Mouse (Mus musculus) midbrain, embryonic 11.5 days (tissue): ENCODE results near the gene Rdh9. TPM values are rescaled to one million over a fixed set of nuclear protein-coding genes. Genes with fewer than 3 reads are reported as not detected.
A peak's percentile ranks its signal among the peaks of the same experiment; 100 is the strongest.

Experiments used
- ATAC-seq: fragments of 200-750 bp; cut with Nextera tagmentation; 2 replicates; pipeline ENCODE4 v1.8.0; 2017; ENCODE audit warnings: moderate TSS enrichment, moderate library complexity; ENCODE audit not compliant: low FRiP score
- DNase-seq: peaks from one replicate; pipeline ENCODE4 v3.0.0; 2015; ENCODE audit warnings: low spot score; ENCODE audit errors: missing footprints
- H3K27ac ChIP-seq: fragments of 300-500 bp; sonication (generic); 2 replicates; pipeline ENCODE4 v1.5.1; 2014; ENCODE audit warnings: low read depth, low read length
- H3K27me3 ChIP-seq: fragments of 300-500 bp; sonication (generic); 2 replicates; pipeline ENCODE4 v1.6.1; 2014; ENCODE audit warnings: mild to moderate bottlenecking, low read length, moderate library complexity, mixed read lengths; ENCODE audit not compliant: control insufficient read depth, insufficient read depth
- H3K36me3 ChIP-seq: fragments of 300-500 bp; sonication (generic); 2 replicates; pipeline ENCODE4 v1.6.1; 2014; ENCODE audit warnings: mild to moderate bottlenecking, low read length, moderate library complexity, mixed read lengths; ENCODE audit not compliant: control insufficient read depth, insufficient read depth
- H3K4me1 ChIP-seq: fragments of 300-500 bp; sonication (generic); 2 replicates; pipeline ENCODE4 v1.6.1; 2014; ENCODE audit warnings: low read length; ENCODE audit not compliant: control insufficient read depth, insufficient read depth
- H3K4me2 ChIP-seq: fragments of 300-500 bp; sonication (generic); 2 replicates; pipeline ENCODE4 v1.6.1; 2014; ENCODE audit warnings: mild to moderate bottlenecking, moderate library complexity
- H3K4me3 ChIP-seq: fragments of 300-500 bp; sonication (generic); 2 replicates; pipeline ENCODE4 v1.5.1; 2014; ENCODE audit warnings: low read depth, low read length
- H3K9ac ChIP-seq: fragments of 300-500 bp; sonication (generic); 2 replicates; pipeline ENCODE4 v1.6.1; 2014; ENCODE audit warnings: low read length
- H3K9me3 ChIP-seq: fragments of 300-500 bp; sonication (generic); 2 replicates; pipeline ENCODE4 v1.6.1; 2016; ENCODE audit warnings: low read length; ENCODE audit not compliant: control insufficient read depth
- WGBS: fragments of 180-500 bp; shearing (Covaris S2); extraction: QIAGEN DNeasy Blood & Tissue Kit; methylation state at CpG from one replicate; pipeline ENCODE4 v1.1.7; 2014; 5-methylcytosine and 5-hydroxymethylcytosine counted together
- polyA plus RNA-seq: library from polyadenylated mRNA; unstranded; fragments of >200 nt; fragmentation: Nextera tagmentation; extraction: Ambion mirVana; gene quantifications from 2 replicates; pipeline ENCODE4 v1.2.1, GENCODE M21; 2014

The Rdh9 gene
- 0.10 and 0.15 TPM in 2 replicates for polyA plus RNA-seq

DNA sequence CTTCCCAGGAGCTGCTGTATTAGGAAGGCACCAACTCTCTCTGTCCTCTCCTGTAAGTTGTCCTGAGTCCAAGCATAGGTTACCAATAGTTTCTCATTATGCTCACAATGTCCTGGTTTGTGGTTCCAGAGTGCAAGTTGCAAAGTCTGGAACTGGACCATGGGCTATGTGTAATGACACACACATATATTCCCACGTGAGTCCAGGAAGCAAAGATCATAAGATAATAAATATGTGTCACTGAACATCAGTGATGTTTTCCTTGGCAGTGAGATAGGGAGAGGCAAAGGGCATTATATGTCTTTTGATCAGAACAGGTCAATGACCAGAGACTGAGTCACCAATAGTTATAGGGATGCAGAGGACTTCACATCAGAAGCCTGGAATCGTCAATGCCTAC, at the start of gene Rdh9:
TSS of gene Rdh9 (plus strand) at position 376 of the 400 bp plus-strand sequence.
- H3K4me3 ChIP-seq, result no peak within 1 kb of the TSS
- WGBS, result 79% methylated on average over 2 of the region's 2 CpGs
- no peaks in the 10 kb centered on the region for H3K27me3 ChIP-seq
- H3K27ac ChIP-seq, result no peak within 1 kb of the TSS
- no peak within 1 kb of the TSS for H3K9ac ChIP-seq
- DNase-seq (no peak), ATAC-seq (no peak)
- no peaks in the 10 kb centered on the region for H3K4me1 ChIP-seq
- no peaks in the 10 kb centered on the region for H3K9me3 ChIP-seq
- H3K36me3 ChIP-seq, result no peaks in the 10 kb centered on the region
- H3K4me2 ChIP-seq, result no peak within 1 kb of the TSS

DNA sequence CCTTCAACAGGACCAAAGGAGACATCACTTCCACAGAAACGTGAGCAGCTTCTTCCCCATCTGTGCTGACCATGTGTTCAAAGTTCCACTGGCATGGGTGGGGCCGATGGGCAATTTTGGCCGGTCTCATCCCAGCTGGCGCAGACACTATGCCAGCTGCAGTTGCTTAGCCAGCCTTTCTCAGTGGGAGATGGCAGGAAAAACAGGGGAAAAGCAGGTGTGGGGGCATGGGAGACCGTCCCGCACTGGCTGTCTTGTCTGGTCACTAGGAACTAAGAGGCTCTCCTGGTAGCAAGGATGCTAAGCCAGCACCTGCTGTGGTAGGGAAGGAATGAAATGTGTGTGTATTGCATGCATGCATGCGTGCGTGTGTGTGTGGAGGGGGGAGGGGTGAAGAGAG, 47.7 kb upstream of the Rdh9 start:
- Histone ChIP-seq H3K27ac (no peak overlapping the region), H3K36me3 (no peaks in the 10 kb centered on the region), H3K9me3 (no peaks in the 10 kb centered on the region), H3K9ac (no peak overlapping the region), H3K4me1 (peaks cover 2% of the 10 kb centered on the region; the same call in 1 of the 2 replicates), H3K27me3 (no peaks in the 10 kb centered on the region; the same call in 1 of the 2 replicates), H3K4me3 (no peak overlapping the region), H3K4me2 (no peak overlapping the region)
- DNase-seq (no peak), ATAC-seq (no peak)
- WGBS, result 86% methylated on average over 8 of the region's 8 CpGs

DNA sequence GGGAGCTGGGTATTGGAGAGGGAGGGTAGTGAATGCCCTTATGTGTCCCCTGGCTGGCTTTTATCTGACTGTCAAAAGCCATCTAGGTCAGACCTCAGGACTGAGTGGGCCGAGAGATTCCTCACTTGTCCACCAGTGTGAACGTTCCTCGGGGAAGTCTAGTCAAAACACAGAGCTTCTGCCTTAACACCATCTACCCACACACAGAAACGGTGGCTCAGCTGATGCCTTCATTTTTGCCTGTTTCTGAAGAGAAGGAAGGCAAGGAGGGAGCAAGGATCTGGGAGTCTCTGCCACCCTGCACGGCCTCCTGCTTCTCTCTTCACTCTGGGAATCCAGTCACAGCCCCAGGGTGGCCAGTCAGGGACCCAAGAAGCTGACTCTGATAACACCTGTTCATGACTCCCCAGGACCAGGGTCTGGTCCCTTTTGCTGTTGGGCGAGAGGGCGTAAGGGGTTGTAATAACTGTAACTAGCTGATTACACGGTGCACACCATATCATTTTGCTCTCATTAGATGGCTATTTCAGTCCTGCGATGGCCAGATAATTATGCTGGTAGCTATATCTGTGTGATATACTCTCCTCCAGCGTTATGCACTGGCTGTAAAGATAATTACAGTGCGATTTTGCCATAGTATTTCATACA, 45.8 kb upstream of the Rdh9 start:
- H3K4me2 ChIP-seq, result no peak overlapping the region
- no peak overlapping the region for H3K9ac ChIP-seq
- no peak overlapping the region for H3K4me3 ChIP-seq
- no peaks in the 10 kb centered on the region for H3K36me3 ChIP-seq
- H3K27ac ChIP-seq, result no peak overlapping the region
- H3K27me3 ChIP-seq, result no peaks in the 10 kb centered on the region; the same call in 1 of the 2 replicates
- ATAC-seq (no peak), DNase-seq (no peak)
- H3K4me1 ChIP-seq, result peaks cover 2% of the 10 kb centered on the region; the same call in 1 of the 2 replicates
- 68% methylated on average over 11 of the region's 11 CpGs for WGBS
- H3K9me3 ChIP-seq, result no peaks in the 10 kb centered on the region

DNA sequence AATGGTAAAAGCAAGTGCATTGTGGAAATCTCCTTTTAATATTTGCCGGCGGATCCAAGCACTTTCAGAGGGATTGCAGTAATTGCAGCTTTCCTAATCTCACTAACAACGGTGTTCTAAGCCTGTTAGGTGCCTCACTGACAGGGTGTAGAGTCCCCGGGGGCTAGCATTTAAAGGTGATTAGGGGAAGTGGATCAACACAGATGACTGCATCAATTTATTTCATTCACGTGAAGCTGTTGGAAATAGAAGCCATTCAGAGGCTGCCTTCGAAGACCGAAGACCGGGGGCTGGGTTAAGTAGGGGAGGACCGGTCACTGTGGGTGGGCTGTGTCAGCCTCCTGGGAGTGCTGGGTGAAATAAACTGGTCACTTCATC, 45.3 kb upstream of the Rdh9 start:
- H3K4me2 ChIP-seq, result no peak overlapping the region
- ATAC-seq, result no peak
- H3K27me3 ChIP-seq, result no peaks in the 10 kb centered on the region; the same call in 1 of the 2 replicates
- no peak overlapping the region for H3K4me3 ChIP-seq
- H3K4me1 ChIP-seq, result peaks cover 2% of the 10 kb centered on the region; the same call in 1 of the 2 replicates
- WGBS, result 28% methylated on average over 9 of the region's 9 CpGs
- H3K9me3 ChIP-seq, result no peaks in the 10 kb centered on the region
- no peaks in the 10 kb centered on the region for H3K36me3 ChIP-seq
- H3K9ac ChIP-seq, result no peak overlapping the region
- H3K27ac ChIP-seq, result no peak overlapping the region
- DNase-seq, result peak; percentile 83

DNA sequence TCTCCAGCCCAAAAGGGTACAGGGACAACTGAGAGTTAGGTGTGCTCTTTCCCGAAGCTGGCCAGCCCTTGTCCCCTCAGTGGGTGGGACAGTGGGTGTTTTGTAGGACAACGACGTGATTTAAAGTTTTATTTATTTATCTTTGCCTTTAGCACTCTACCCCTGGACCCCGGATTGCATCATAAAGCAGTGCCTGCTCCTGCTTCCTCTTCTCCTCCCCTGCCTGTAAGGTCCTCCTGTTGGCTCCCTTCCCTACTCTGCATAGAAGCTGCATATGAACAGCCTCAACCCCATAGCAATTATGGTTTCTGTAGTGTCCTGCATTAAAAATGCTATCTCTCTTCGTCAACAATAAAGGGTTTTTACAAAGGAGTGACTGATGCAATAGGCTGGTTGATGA, 44.8 kb upstream of the Rdh9 start:
- 41% methylated on average over 5 of the region's 5 CpGs for WGBS

DNA sequence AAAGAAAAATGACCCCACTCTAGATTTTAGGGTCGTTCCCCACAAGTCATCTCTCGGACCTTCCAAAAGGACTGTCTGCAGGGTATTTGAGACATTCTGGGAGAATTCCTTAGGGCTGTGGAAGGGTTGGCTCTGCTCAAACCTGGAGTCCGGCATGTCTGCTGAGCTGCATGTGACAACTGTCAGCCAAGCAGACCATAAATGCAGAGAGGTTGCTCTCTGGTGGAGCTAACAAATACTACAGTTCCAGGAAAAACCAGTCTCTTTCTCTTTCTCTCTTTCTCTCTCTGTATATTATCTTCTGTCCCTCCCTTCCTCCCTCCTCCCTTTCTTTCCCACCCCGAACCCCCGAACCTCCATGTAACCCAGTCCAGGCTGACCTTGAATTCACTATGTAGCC, 41.8 kb upstream of the Rdh9 start:
- WGBS, result 54% methylated on average over 5 of the region's 5 CpGs
- no peak overlapping the region for H3K27ac ChIP-seq
- no peaks in the 10 kb centered on the region; the same call in 1 of the 2 replicates for H3K27me3 ChIP-seq
- no peak overlapping the region for H3K4me2 ChIP-seq
- no peak overlapping the region for H3K9ac ChIP-seq
- H3K4me3 ChIP-seq, result no peak overlapping the region
- peaks cover 2% of the 10 kb centered on the region; the same call in 1 of the 2 replicates for H3K4me1 ChIP-seq
- ATAC-seq, result no peak
- no peaks in the 10 kb centered on the region for H3K36me3 ChIP-seq
- DNase-seq, result no peak
- H3K9me3 ChIP-seq, result no peaks in the 10 kb centered on the region

More for the DNA sequence above, 44.8 kb upstream of the Rdh9 start:
- no peak overlapping the region for H3K27ac ChIP-seq
- H3K27me3 ChIP-seq, result no peaks in the 10 kb centered on the region; the same call in 1 of the 2 replicates
- ATAC-seq, result no peak
- no peak overlapping the region for H3K4me2 ChIP-seq
- no peaks in the 10 kb centered on the region for H3K9me3 ChIP-seq
- H3K4me3 ChIP-seq, result no peak overlapping the region
- no peaks in the 10 kb centered on the region for H3K36me3 ChIP-seq
- no peak overlapping the region for H3K9ac ChIP-seq
- peak; percentile 75 for DNase-seq
- H3K4me1 ChIP-seq, result peaks cover 2% of the 10 kb centered on the region; the same call in 1 of the 2 replicates

DNA sequence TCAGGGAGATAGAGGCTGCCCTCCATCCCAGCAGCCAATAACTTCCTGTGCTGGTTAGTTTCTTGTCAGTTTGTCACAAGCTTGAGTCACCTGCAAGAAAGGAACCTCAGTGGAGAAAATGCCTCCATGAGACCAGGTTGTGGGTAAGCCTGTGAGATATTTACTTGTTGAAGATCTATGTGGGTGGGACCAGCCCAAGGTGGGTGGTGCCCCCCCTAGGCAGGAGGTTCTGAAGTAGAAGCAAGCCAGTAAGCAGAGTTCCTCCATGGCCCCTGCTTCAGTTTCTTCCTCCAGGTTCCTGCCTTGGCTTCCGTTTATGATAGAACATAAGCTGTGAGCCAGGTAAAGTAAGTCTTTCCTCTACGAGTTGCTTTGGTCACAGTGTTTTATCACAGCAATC, 39.9 kb upstream of the Rdh9 start:
- 91% methylated on average over 2 of the region's 2 CpGs for WGBS
- no peak for ATAC-seq

DNA sequence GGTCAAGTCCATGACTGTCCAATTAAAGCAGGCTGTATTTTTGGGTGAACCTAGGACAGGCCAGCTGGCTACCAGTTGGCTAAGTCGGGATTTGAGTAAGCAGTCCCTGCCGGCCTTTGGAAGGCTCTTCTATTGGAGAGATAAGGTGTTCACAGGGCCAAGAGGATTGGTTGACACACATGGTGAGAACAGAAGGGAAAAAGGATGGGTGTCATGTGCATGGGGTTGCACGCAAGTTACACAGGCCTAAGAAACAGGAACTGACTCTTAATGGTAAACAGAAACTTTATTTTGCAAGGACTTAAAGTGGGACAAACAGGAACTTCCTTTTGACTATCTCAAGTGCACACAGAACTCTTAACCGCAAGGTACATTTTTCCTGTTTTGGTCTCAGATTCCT, 39.3 kb upstream of the Rdh9 start:
- H3K27ac ChIP-seq, result no peak overlapping the region

More for the DNA sequence above, 39.9 kb upstream of the Rdh9 start:
- Histone ChIP-seq H3K36me3 (no peaks in the 10 kb centered on the region), H3K4me3 (no peak overlapping the region), H3K9ac (no peak overlapping the region), H3K27ac (no peak overlapping the region), H3K4me2 (no peak overlapping the region), H3K4me1 (peaks cover 7% of the 10 kb centered on the region; the same call in 1 of the 2 replicates), H3K27me3 (no peaks in the 10 kb centered on the region; the same call in 1 of the 2 replicates), H3K9me3 (no peaks in the 10 kb centered on the region)
- DNase-seq, result no peak

DNA sequence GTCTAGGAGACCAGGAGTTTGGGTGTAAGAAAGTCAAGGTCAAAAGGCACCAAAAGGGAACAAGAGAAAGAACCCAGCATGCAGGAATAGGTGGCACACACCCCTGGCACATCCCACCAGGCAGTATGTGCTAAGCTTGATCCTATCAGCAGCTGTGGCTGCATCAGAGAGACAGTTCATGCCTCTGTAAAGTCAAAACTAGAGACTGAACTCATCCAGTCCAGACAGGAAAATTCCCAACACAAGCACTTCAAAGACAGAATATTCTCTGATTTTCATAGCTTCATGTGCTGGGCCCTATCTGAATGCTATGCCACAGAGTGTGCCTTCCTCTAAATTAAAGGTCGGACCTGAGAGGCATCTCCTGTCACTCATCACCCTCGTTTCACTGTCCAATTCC, 38.6 kb upstream of the Rdh9 start:
- WGBS, result 26% methylated on average over 2 of the region's 2 CpGs
- no peak overlapping the region for H3K4me2 ChIP-seq
- DNase-seq (peak; percentile 64), ATAC-seq (no peak)
- no peaks in the 10 kb centered on the region for H3K27me3 ChIP-seq
- no peak overlapping the region for H3K9ac ChIP-seq
- H3K36me3 ChIP-seq, result peaks cover 10% of the 10 kb centered on the region
- H3K4me3 ChIP-seq, result no peak overlapping the region
- peaks cover 6% of the 10 kb centered on the region; the same call in 1 of the 2 replicates for H3K4me1 ChIP-seq
- H3K9me3 ChIP-seq, result no peaks in the 10 kb centered on the region
- no peak overlapping the region for H3K27ac ChIP-seq

More for the DNA sequence above, 39.3 kb upstream of the Rdh9 start:
- Histone ChIP-seq H3K4me3 (no peak overlapping the region), H3K9ac (no peak overlapping the region), H3K4me2 (no peak overlapping the region), H3K9me3 (no peaks in the 10 kb centered on the region), H3K4me1 (peaks cover 6% of the 10 kb centered on the region; the same call in 1 of the 2 replicates), H3K27me3 (no peaks in the 10 kb centered on the region; the same call in 1 of the 2 replicates), H3K36me3 (peaks cover 4% of the 10 kb centered on the region; the same call in 1 of the 2 replicates)
- DNase-seq (no peak), ATAC-seq (no peak)
- WGBS, result 83% methylated on average over 4 of the region's 4 CpGs
